Mouse (Mus musculus) bone marrow macrophage, adult 2 months (primary cell): ENCODE data around the gene Cdc26.

Experiments
- CTCF ChIP-seq: IDR thresholded peaks from 2 replicates; pipeline ENCODE4 v1.5.1; 2012; ENCODE audit warnings: low read depth, mild to moderate bottlenecking, low read length, moderate library complexity
- POLR2A ChIP-seq: IDR thresholded peaks from 2 replicates; pipeline ENCODE4 v1.6.1; 2012; ENCODE audit warnings: mild to moderate bottlenecking, low read depth, low read length, borderline replicate concordance

- TF ChIP-seq CTCF = no peak
- TF ChIP-seq POLR2A = no peak; the same call in 1 of the 2 replicates
Measured at GRCm38 (mm10) chr4:62360088-62360804, 48.2 kb downstream of the Cdc26 start, which contains the start of the genes Fkbp15 and Slc31a1.
